Mouse (Mus musculus) G1E (cell line): ENCODE measurements at regions not wholly inside any gene's neighbourhood (a gene's known extent, or its start where the extent isn't known, plus 50 kb on each side); places are given as distances from the start of the nearest gene placed in this dataset.

Experiments
- ATAC-seq: 2 replicates; pipeline ENCODE4 v1.8.0; 2016; ENCODE audit warnings: mild to moderate bottlenecking; ENCODE audit not compliant: insufficient number of reproducible peaks, poor library complexity, low FRiP score, severe bottlenecking; ENCODE audit errors: extremely low read depth
- DNase-seq: peaks from one replicate; pipeline ENCODE4 v3.0.0; 2012; ENCODE audit warnings: low spot score
- H3K27me3 ChIP-seq: 2 replicates; pipeline ENCODE4 v1.6.1; 2012; ENCODE audit warnings: mild to moderate bottlenecking, low read length, inconsistent platforms; ENCODE audit not compliant: insufficient read depth
- H3K36me3 ChIP-seq: replicated peaks from 2 replicates; pipeline ENCODE3; 2012; ENCODE audit warnings: mild to moderate bottlenecking, inconsistent platforms
- H3K4me1 ChIP-seq: 2 replicates; pipeline ENCODE4 v1.6.1; 2012; ENCODE audit warnings: low read depth, low read length, inconsistent platforms, mixed read lengths; ENCODE audit not compliant: insufficient read depth
- H3K4me3 ChIP-seq: 2 replicates; pipeline ENCODE4 v1.5.1; 2012; ENCODE audit warnings: low read depth, mild to moderate bottlenecking, inconsistent platforms, low read length, moderate library complexity, mixed read lengths
- H3K9me3 ChIP-seq: replicated peaks from 2 replicates; pipeline ENCODE4 v1.6.1; 2012; ENCODE audit warnings: inconsistent platforms
- CTCF ChIP-seq: IDR thresholded peaks from 2 replicates; pipeline ENCODE4 v1.5.1; 2012; ENCODE audit warnings: low read depth, low read length, inconsistent platforms, mixed read lengths
- GATA1 ChIP-seq: IDR thresholded peaks from 2 replicates; pipeline ENCODE4 v1.6.1; 2012; ENCODE audit warnings: borderline replicate concordance, low read length, inconsistent platforms, mixed read lengths
- GATA2 ChIP-seq: IDR thresholded peaks from 2 replicates; pipeline ENCODE4 v1.6.1; 2012; ENCODE audit warnings: low read depth, low read length, inconsistent platforms, borderline replicate concordance
- POLR2AphosphoS5 ChIP-seq: IDR thresholded peaks from 2 replicates; pipeline ENCODE4 v1.6.1; 2012; ENCODE audit warnings: low read depth, low read length, inconsistent platforms; ENCODE audit not compliant: insufficient replicate concordance
- TAL1 ChIP-seq: conservative IDR thresholded peaks from 2 replicates; pipeline ENCODE4 v1.6.1; 2012; ENCODE audit warnings: low read depth, low read length, inconsistent platforms, mixed read lengths

DNA sequence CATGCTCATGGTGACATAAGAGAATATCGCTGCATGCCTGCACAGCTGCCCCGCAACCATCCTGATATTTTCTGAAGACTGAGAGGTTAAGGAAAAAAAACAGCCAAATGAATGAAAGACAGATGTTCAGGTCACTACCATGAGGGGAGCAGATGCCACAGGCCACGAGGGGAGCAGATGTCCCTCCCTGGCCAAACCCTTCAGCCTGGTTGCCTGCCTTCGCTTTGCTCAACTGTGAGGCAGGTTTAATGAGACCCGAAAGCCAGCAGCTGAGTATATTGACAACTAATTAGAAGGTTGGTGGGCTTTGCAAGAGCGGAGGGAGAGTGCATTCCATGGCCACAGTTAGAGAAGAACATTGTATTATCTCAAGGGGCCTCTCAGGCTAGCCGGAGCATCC is 141.8 kb upstream of the Ubl3 start:
- peaks cover 67% of the 10 kb centered on the region for H3K9me3 ChIP-seq
- no peaks in the 10 kb centered on the region for H3K4me1 ChIP-seq
- DNase-seq: no peak
- no peak overlapping the region for H3K4me3 ChIP-seq
- no peaks in the 10 kb centered on the region for H3K36me3 ChIP-seq
- no peaks in the 10 kb centered on the region for H3K27me3 ChIP-seq
- TF ChIP-seq TAL1 (no peak), POLR2AphosphoS5 (no peak), CTCF (no peak), GATA2 (no peak)
- ATAC-seq: no peak

DNA sequence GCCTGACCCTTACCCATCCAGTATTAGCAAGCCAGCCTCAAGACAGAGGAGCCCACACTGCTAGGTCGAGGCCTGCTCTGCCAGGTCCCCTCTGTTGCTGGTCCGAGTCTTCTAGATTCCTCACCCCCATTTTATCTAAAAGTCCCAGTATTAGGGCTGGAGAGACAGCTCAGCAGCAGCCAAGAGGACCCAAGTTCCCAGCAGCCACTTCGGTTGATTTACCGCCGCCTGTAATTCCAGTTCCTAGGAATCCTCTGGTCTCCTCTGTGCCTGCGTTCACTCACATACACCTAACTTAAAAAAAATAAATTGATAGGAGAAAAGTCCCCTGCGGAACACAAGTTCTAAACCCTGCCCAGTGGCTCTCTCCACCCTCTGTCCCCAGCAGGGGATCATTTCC is 138.9 kb upstream of the Ubl3 start:
- ATAC-seq (no peak), DNase-seq (no peak)
- peaks cover 79% of the 10 kb centered on the region for H3K9me3 ChIP-seq
- H3K4me1 ChIP-seq: no peaks in the 10 kb centered on the region
- no peaks in the 10 kb centered on the region for H3K36me3 ChIP-seq
- no peak overlapping the region for H3K4me3 ChIP-seq
- no peaks in the 10 kb centered on the region for H3K27me3 ChIP-seq
- no peak for TF ChIP-seq POLR2AphosphoS5
- TF ChIP-seq GATA1: no peak
- TF ChIP-seq CTCF: no peak

- no peak for TF ChIP-seq GATA2
- no peak for TF ChIP-seq POLR2AphosphoS5
- TF ChIP-seq CTCF: no peak
- no peak for TF ChIP-seq TAL1
- no peak for TF ChIP-seq GATA1
- no peak for ATAC-seq
- H3K9me3 ChIP-seq: peaks cover 78% of the 10 kb centered on the region
- H3K27me3 ChIP-seq: no peaks in the 10 kb centered on the region
- no peaks in the 10 kb centered on the region for H3K4me1 ChIP-seq
- H3K4me3 ChIP-seq: no peak overlapping the region
- no peaks in the 10 kb centered on the region for H3K36me3 ChIP-seq
- no peak for DNase-seq
These were observed 138.2 kb upstream of the Ubl3 start for GRCm38 (mm10) chr5:148690823-148691197.

- no peak for ATAC-seq
- H3K9me3 ChIP-seq: peaks cover 78% of the 10 kb centered on the region
- TF ChIP-seq CTCF (no peak), GATA1 (no peak), TAL1 (no peak), POLR2AphosphoS5 (no peak), GATA2 (no peak)
- H3K27me3 ChIP-seq: no peaks in the 10 kb centered on the region
- no peak for DNase-seq
- no peaks in the 10 kb centered on the region for H3K4me1 ChIP-seq
- no peaks in the 10 kb centered on the region for H3K36me3 ChIP-seq
- H3K4me3 ChIP-seq: no peak overlapping the region
These were observed 137.7 kb upstream of the Ubl3 start for GRCm38 (mm10) chr5:148690158-148690822.

GRCm38 (mm10) chr5:148689297-148689696 is 136.7 kb upstream of the Ubl3 start:
- Histone ChIP-seq H3K36me3 (no peaks in the 10 kb centered on the region), H3K9me3 (peaks cover 82% of the 10 kb centered on the region), H3K27me3 (no peaks in the 10 kb centered on the region), H3K4me1 (no peaks in the 10 kb centered on the region), H3K4me3 (no peak overlapping the region)
- DNase-seq (no peak), ATAC-seq (no peak)
- TF ChIP-seq POLR2AphosphoS5 (no peak), GATA2 (no peak), GATA1 (no peak), TAL1 (no peak), CTCF (no peak)

GRCm38 (mm10) chr5:148688501-148688900 is 135.9 kb upstream of the Ubl3 start:
- TF ChIP-seq GATA1 (no peak), TAL1 (no peak), POLR2AphosphoS5 (no peak), GATA2 (no peak), CTCF (no peak)
- Histone ChIP-seq H3K36me3 (no peaks in the 10 kb centered on the region), H3K27me3 (no peaks in the 10 kb centered on the region), H3K4me1 (no peaks in the 10 kb centered on the region), H3K4me3 (no peak overlapping the region), H3K9me3 (peaks cover 83% of the 10 kb centered on the region)
- no peak for ATAC-seq
- no peak for DNase-seq
